Mouse (Mus musculus): ENCODE measurements around the gene Smurf1.

GRCm38 (mm10) chr5:144875227-144875626, 90.4 kb downstream of the Smurf1 start:
- TF ChIP-seq CTCF (IDR thresholded peaks at IDR 0.05; ENCODE audit: borderline replicate concordance, insufficient read depth, low read depth, low read length), result no peak
- TF ChIP-seq POLR2A (IDR thresholded peaks at IDR 0.05; ENCODE audit: borderline replicate concordance, insufficient read depth, low read length), result no peak
